12 mouse cellular contexts compared by ENCODE assay signal in the genomic region with DNA sequence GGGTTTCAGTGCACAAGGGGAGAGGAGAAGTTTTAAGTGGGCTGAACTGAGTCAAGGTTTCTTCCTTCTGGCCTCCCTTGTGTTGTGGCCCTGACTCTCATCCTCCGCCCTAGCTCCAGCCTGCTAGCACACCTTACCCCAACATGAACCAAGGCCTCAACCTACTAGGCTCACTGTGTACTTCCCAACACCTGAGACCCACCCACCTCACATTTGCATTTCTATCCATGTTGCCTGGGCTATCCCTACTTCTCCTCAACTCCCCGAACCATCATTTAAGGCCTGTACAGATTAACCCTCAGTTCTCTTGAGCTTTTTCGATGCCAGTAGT. TPM values are rescaled to one million over a fixed set of nuclear protein-coding genes. Genes with fewer than 3 reads are reported as not detected.
DNase-seq lines count a peak whose midpoint lies in the region; ATAC-seq and TF ChIP-seq lines count a peak whose summit lies in the region.
"Had no signal": no experiment of that assay in that cellular context is flagged by ENCODE, and none has a peak within 500 bp of the region (broad histone marks: within the 10 kb centered on the region; RNA-seq: fewer than 3 reads in every experiment).

No protein-coding gene starts in this region.

- H3K9ac ChIP-seq in ES-E14 (ENCODE audit: insufficient read depth, low read depth, low read length, poor library complexity, severe bottlenecking): no peak overlapping the region
- H3K9ac ChIP-seq: embryonic facial prominence, embryonic 15.5 days; heart, embryonic 13.5 days; hindbrain, embryonic 15.5 days; kidney, embryonic 15.5 days; limb, embryonic 12.5 days had no signal

- in situ Hi-C loops in ES-E14 (cut with MboI; ENCODE audit: low sequenced_read_pairs in 2 of 2, unreplicated experiment in 2 of 2): no loop called here

- DNase-seq in layer of hippocampus, adult 2 months (ENCODE audit: low spot score in 2 of 2): no peak
- DNase-seq in layer of hippocampus, postnatal 14 days (ENCODE audit: low spot score in 2 of 2): no peak
- peak; percentile 28 for DNase-seq in ES-E14 (ENCODE audit: low read depth, low spot score)
- no peak for DNase-seq in spleen, adult 18-20 months
- DNase-seq in kidney, postnatal 10 days: no peak

- H3K9me3 ChIP-seq in ES-E14 (ENCODE audit: control insufficient read depth, insufficient read depth, low read depth, low read length): no peaks in the 10 kb centered on the region
- H3K9me3 ChIP-seq: embryonic facial prominence, embryonic 15.5 days; heart, embryonic 13.5 days; hindbrain, embryonic 15.5 days; kidney, embryonic 15.5 days; limb, embryonic 12.5 days had no signal

- no peak for TF ChIP-seq CTCF in layer of hippocampus, adult 2 months (conservative IDR thresholded peaks at IDR 0.05)

- H3K4me1 ChIP-seq in ES-E14 (ENCODE audit: control insufficient read depth in 2 of 2, insufficient read depth in 2 of 2, low read length in 2 of 2, poor library complexity in 1 of 2): peaks cover under 1 to 20% of the 10 kb centered on the region in 2 experiments; a peak in 2 of 4 replicates
- H3K4me1 ChIP-seq: embryonic facial prominence, embryonic 15.5 days; heart, embryonic 13.5 days; kidney, embryonic 15.5 days; limb, embryonic 12.5 days had no signal

- peak; percentile 25; the same call in 1 of the 2 replicates for ATAC-seq in erythroid progenitor cell, adult 5-6 weeks (replicated peaks; ENCODE audit: low FRiP score, poor library complexity, severe bottlenecking)
- 0 out of 2 replicates have a peak, but pooled peaks have one; percentile 4 for ATAC-seq in monocyte, adult 5-6 weeks (replicated peaks; ENCODE audit: insufficient number of reproducible peaks, low FRiP score, low TSS enrichment, poor library complexity, severe bottlenecking)

- H3K27ac ChIP-seq in layer of hippocampus, adult 2 months: peak overlapping the region; percentile 68
- no peak overlapping the region for H3K27ac ChIP-seq in ES-E14 (ENCODE audit: insufficient read depth, low read depth, low read length, poor library complexity, severe bottlenecking)
- H3K27ac ChIP-seq: embryonic facial prominence, embryonic 15.5 days; heart, embryonic 13.5 days; hindbrain, embryonic 15.5 days; kidney, embryonic 15.5 days; limb, embryonic 12.5 days had no signal

- H3K4me3 ChIP-seq in layer of hippocampus, adult 2 months: no peak overlapping the region
- H3K4me3 ChIP-seq in ES-E14 (ENCODE audit: insufficient read depth in 1 of 2, low read depth in 1 of 2, low read length in 2 of 2, poor library complexity in 1 of 2, severe bottlenecking in 1 of 2): no peak overlapping the region
- H3K4me3 ChIP-seq: embryonic facial prominence, embryonic 15.5 days; heart, embryonic 13.5 days; hindbrain, embryonic 15.5 days; kidney, embryonic 15.5 days; limb, embryonic 12.5 days had no signal

- H3K36me3 ChIP-seq in ES-E14 (ENCODE audit: control insufficient read depth, insufficient read depth, low read length, poor library complexity, severe bottlenecking): peaks cover 2% of the 10 kb centered on the region; the same call in 1 of the 2 replicates
- H3K36me3 ChIP-seq: hindbrain, embryonic 15.5 days had no signal

TF ChIP-seq in ES-E14, 5 proteins besides CTCF, POLR2A, EP300 and RAD21:
- no peak for TF ChIP-seq ZC3H11A (IDR thresholded peaks at IDR 0.05; ENCODE audit: borderline replicate concordance, low read depth, low read length)
- TF ChIP-seq CHD2 (IDR thresholded peaks at IDR 0.05; ENCODE audit: low read depth, low read length): no peak
- no peak for TF ChIP-seq ZNF384 (IDR thresholded peaks at IDR 0.05; ENCODE audit: low read depth, low read length)
- no peak for TF ChIP-seq HCFC1 (IDR thresholded peaks at IDR 0.05; ENCODE audit: borderline replicate concordance, insufficient read depth, low read length)
- TF ChIP-seq MAFK (IDR thresholded peaks at IDR 0.05; ENCODE audit: insufficient read depth, low read depth, low read length): no peak

RNA-seq across cellular contexts. Expression of a gene that starts 51.9 kb away (rescaled TPM):
- total RNA-seq in layer of hippocampus, adult 2 months (2021): 1 to 10 TPM; 2.1 to 2.4 TPM
- 1 to 10 TPM; 2.9 to 3.7 TPM for total RNA-seq in layer of hippocampus, postnatal 14 days (2021)
- 0.13 TPM in 1 of 2 replicates, not detected in the other for total RNA-seq in ES-E14 (2012; rRNA removed)
- 23.5 and 25.9 TPM in 2 replicates for total RNA-seq in erythroid progenitor cell, adult 5-6 weeks (2015; ENCODE audit: low replicate concordance)
- total RNA-seq in erythroid progenitor cell, adult 5-6 weeks (2017; ENCODE audit: low replicate concordance): 1.7 and 2.3 TPM in 2 replicates
- total RNA-seq in monocyte, adult 5-6 weeks (2017): 60.8 to 97.0 TPM (median 66.2 TPM) in 3 replicates
